Mouse (Mus musculus): ENCODE results near the gene Slc13a5. TPM values are rescaled to one million over a fixed set of nuclear protein-coding genes. Genes with fewer than 3 reads are reported as not detected.

Gene Slc13a5
- total RNA-seq, 1 experiment, result 8.1 TPM

GRCm38 (mm10) chr11:72221278-72221677 lies 45.7 kb downstream of the Slc13a5 start:
- no peak for TF ChIP-seq ZNF384 (IDR thresholded peaks at IDR 0.05; ENCODE audit: low read depth, low read length)
- TF ChIP-seq ZC3H11A (IDR thresholded peaks at IDR 0.05; ENCODE audit: borderline replicate concordance, low read depth, low read length), result peak; percentile 44; the same call in 1 of the 2 replicates
- no peak overlapping the region for H3K9ac ChIP-seq (ENCODE audit: insufficient read depth, low read depth, low read length, poor library complexity, severe bottlenecking)
- H3K4me1 ChIP-seq (ENCODE audit: control insufficient read depth in 2 of 2, insufficient read depth in 2 of 2, low read length in 2 of 2, poor library complexity in 1 of 2), result peaks cover 0 to 2% of the 10 kb centered on the region in 2 experiments; a peak in 1 of 4 replicates
- H3K27ac ChIP-seq (ENCODE audit: insufficient read depth, low read depth, low read length, poor library complexity, severe bottlenecking), result no peak overlapping the region
- no peak overlapping the region for H3K4me3 ChIP-seq (ENCODE audit: insufficient read depth in 1 of 2, low read depth in 1 of 2, low read length in 2 of 2, poor library complexity in 1 of 2, severe bottlenecking in 1 of 2)
- H3K36me3 ChIP-seq (ENCODE audit: control insufficient read depth, insufficient read depth, low read length, poor library complexity, severe bottlenecking), result no peaks in the 10 kb centered on the region
- in situ Hi-C loops (cut with MboI; ENCODE audit: low sequenced_read_pairs in 2 of 2, unreplicated experiment in 2 of 2), result loop anchor here in 1 of 2 experiments (25.0 kb wide), 1 partner anchor 216 kb away; the partner anchor contains the start of genes Ggt6 and Mybbp1a
- DNase-seq (ENCODE audit: low read depth, low spot score), result peak; percentile 69
- no peaks in the 10 kb centered on the region for H3K9me3 ChIP-seq (ENCODE audit: control insufficient read depth, insufficient read depth, low read depth, low read length)

- in situ Hi-C loops (cut with MboI; ENCODE audit: low sequenced_read_pairs in 2 of 2, unreplicated experiment in 2 of 2), result loop anchor here (5.0 to 25.0 kb wide), 3 partner anchors 120 to 220 kb away; partner anchors contain the start of genes Ggt6 (in 1 of the 2) and Mybbp1a (in 1 of the 2)
- H3K4me3 ChIP-seq (ENCODE audit: insufficient read depth in 1 of 2, low read depth in 1 of 2, low read length in 2 of 2, poor library complexity in 1 of 2, severe bottlenecking in 1 of 2), result no peak overlapping the region
- no peak for DNase-seq (ENCODE audit: low read depth, low spot score)
- no peak overlapping the region for H3K27ac ChIP-seq (ENCODE audit: insufficient read depth, low read depth, low read length, poor library complexity, severe bottlenecking)
- H3K4me1 ChIP-seq (ENCODE audit: control insufficient read depth in 2 of 2, insufficient read depth in 2 of 2, low read length in 2 of 2, poor library complexity in 1 of 2), result no peaks in the 10 kb centered on the region
- TF ChIP-seq CHD2 (IDR thresholded peaks at IDR 0.05; ENCODE audit: low read depth, low read length) (no peak), MAFK (IDR thresholded peaks at IDR 0.05; ENCODE audit: insufficient read depth, low read depth, low read length) (no peak), ZNF384 (IDR thresholded peaks at IDR 0.05; ENCODE audit: low read depth, low read length) (no peak), HCFC1 (IDR thresholded peaks at IDR 0.05; ENCODE audit: borderline replicate concordance, insufficient read depth, low read length) (no peak), ZC3H11A (IDR thresholded peaks at IDR 0.05; ENCODE audit: borderline replicate concordance, low read depth, low read length) (no peak)
- no peak overlapping the region for H3K9ac ChIP-seq (ENCODE audit: insufficient read depth, low read depth, low read length, poor library complexity, severe bottlenecking)
- no peaks in the 10 kb centered on the region for H3K36me3 ChIP-seq (ENCODE audit: control insufficient read depth, insufficient read depth, low read length, poor library complexity, severe bottlenecking)
- no peaks in the 10 kb centered on the region for H3K9me3 ChIP-seq (ENCODE audit: control insufficient read depth, insufficient read depth, low read depth, low read length)
Measured at GRCm38 (mm10) chr11:72217116-72217515, 49.9 kb downstream of the Slc13a5 start.

- TF ChIP-seq MAFK (IDR thresholded peaks at IDR 0.05; ENCODE audit: insufficient read depth, low read depth, low read length) (no peak), ZC3H11A (IDR thresholded peaks at IDR 0.05; ENCODE audit: borderline replicate concordance, low read depth, low read length) (no peak), CHD2 (IDR thresholded peaks at IDR 0.05; ENCODE audit: low read depth, low read length) (no peak), HCFC1 (IDR thresholded peaks at IDR 0.05; ENCODE audit: borderline replicate concordance, insufficient read depth, low read length) (no peak)
- in situ Hi-C loops (cut with MboI; ENCODE audit: low sequenced_read_pairs in 2 of 2, unreplicated experiment in 2 of 2), result loop anchor here (5.0 to 25.0 kb wide), 3 partner anchors 122 to 222 kb away; partner anchors contain the start of genes Ggt6 (in 1 of the 2) and Mybbp1a (in 1 of the 2)
- Histone ChIP-seq H3K36me3 (ENCODE audit: control insufficient read depth, insufficient read depth, low read length, poor library complexity, severe bottlenecking) (peaks cover 6% of the 10 kb centered on the region), H3K27ac (ENCODE audit: insufficient read depth, low read depth, low read length, poor library complexity, severe bottlenecking) (peak within 1 kb of the TSS; percentile 26; the same call in 1 of the 2 replicates), H3K4me3 (ENCODE audit: insufficient read depth in 1 of 2, low read depth in 1 of 2, low read length in 2 of 2, poor library complexity in 1 of 2, severe bottlenecking in 1 of 2) (peak within 1 kb of the TSS; percentile 80 to 94), H3K4me1 (ENCODE audit: control insufficient read depth in 2 of 2, insufficient read depth in 2 of 2, low read length in 2 of 2, poor library complexity in 1 of 2) (no peaks in the 10 kb centered on the region), H3K9me3 (ENCODE audit: control insufficient read depth, insufficient read depth, low read depth, low read length) (no peaks in the 10 kb centered on the region), H3K9ac (ENCODE audit: insufficient read depth, low read depth, low read length, poor library complexity, severe bottlenecking) (peak within 1 kb of the TSS; percentile 90)
- DNase-seq (ENCODE audit: low read depth, low spot score), result no peak
Measured at GRCm38 (mm10) chr11:72215410-72215797, 51.6 kb downstream of the Slc13a5 start, which contains the start of gene Med31. TSS of gene Med31 (minus strand) at chr11:72215592.

GRCm38 (mm10) chr11:72214591-72215409 lies 52.2 kb downstream of the Slc13a5 start:
- TF ChIP-seq ZC3H11A (IDR thresholded peaks at IDR 0.05; ENCODE audit: borderline replicate concordance, low read depth, low read length), result no peak
- no peak for TF ChIP-seq CHD2 (IDR thresholded peaks at IDR 0.05; ENCODE audit: low read depth, low read length)
- TF ChIP-seq ZNF384 (IDR thresholded peaks at IDR 0.05; ENCODE audit: low read depth, low read length), result no peak
- no peak for TF ChIP-seq MAFK (IDR thresholded peaks at IDR 0.05; ENCODE audit: insufficient read depth, low read depth, low read length)
- no peak for TF ChIP-seq HCFC1 (IDR thresholded peaks at IDR 0.05; ENCODE audit: borderline replicate concordance, insufficient read depth, low read length)
- H3K9ac ChIP-seq (ENCODE audit: insufficient read depth, low read depth, low read length, poor library complexity, severe bottlenecking), result peak overlapping the region; percentile 90
- in situ Hi-C loops (cut with MboI; ENCODE audit: low sequenced_read_pairs in 2 of 2, unreplicated experiment in 2 of 2), result loop anchor here (5.0 to 25.0 kb wide), 3 partner anchors 123 to 223 kb away; partner anchors contain the start of genes Ggt6 (in 1 of the 2) and Mybbp1a (in 1 of the 2)

More at GRCm38 (mm10) chr11:72214591-72215409, 52.2 kb downstream of the Slc13a5 start:
- no peaks in the 10 kb centered on the region for H3K9me3 ChIP-seq (ENCODE audit: control insufficient read depth, insufficient read depth, low read depth, low read length)
- peak; percentile 93 for DNase-seq (ENCODE audit: low read depth, low spot score)
- peak overlapping the region; percentile 80 to 94 for H3K4me3 ChIP-seq (ENCODE audit: insufficient read depth in 1 of 2, low read depth in 1 of 2, low read length in 2 of 2, poor library complexity in 1 of 2, severe bottlenecking in 1 of 2)
- peaks cover 7% of the 10 kb centered on the region for H3K36me3 ChIP-seq (ENCODE audit: control insufficient read depth, insufficient read depth, low read length, poor library complexity, severe bottlenecking)
- no peaks in the 10 kb centered on the region for H3K4me1 ChIP-seq (ENCODE audit: control insufficient read depth in 2 of 2, insufficient read depth in 2 of 2, low read length in 2 of 2, poor library complexity in 1 of 2)
- peak overlapping the region; percentile 26; the same call in 1 of the 2 replicates for H3K27ac ChIP-seq (ENCODE audit: insufficient read depth, low read depth, low read length, poor library complexity, severe bottlenecking)

Measured in ES-E14 (cell line).